Mouse (Mus musculus) inflammation-experienced regulatory T-cells, adult 6 months (primary cell): Measurements from ENCODE around the gene Ctdnep1. TPM values are rescaled to one million over a fixed set of nuclear protein-coding genes. Genes with fewer than 3 reads are reported as not detected.
A peak's percentile ranks its signal among the peaks of the same experiment; 100 is the strongest.

Source experiments
- ATAC-seq: one replicate; pipeline ENCODE4 v1.8.0; 2017
- polyA plus RNA-seq, 3 experiments: library from polyadenylated mRNA; unstranded; fragments of 100-300 nt; shearing (Covaris generic); gene quantifications; one replicate each; pipeline ENCODE4 v1.2.1; 2017

The Ctdnep1 gene
- polyA plus RNA-seq, result 10 to 100 TPM; 25.8 to 35.6 (median 29.3) TPM

DNA sequence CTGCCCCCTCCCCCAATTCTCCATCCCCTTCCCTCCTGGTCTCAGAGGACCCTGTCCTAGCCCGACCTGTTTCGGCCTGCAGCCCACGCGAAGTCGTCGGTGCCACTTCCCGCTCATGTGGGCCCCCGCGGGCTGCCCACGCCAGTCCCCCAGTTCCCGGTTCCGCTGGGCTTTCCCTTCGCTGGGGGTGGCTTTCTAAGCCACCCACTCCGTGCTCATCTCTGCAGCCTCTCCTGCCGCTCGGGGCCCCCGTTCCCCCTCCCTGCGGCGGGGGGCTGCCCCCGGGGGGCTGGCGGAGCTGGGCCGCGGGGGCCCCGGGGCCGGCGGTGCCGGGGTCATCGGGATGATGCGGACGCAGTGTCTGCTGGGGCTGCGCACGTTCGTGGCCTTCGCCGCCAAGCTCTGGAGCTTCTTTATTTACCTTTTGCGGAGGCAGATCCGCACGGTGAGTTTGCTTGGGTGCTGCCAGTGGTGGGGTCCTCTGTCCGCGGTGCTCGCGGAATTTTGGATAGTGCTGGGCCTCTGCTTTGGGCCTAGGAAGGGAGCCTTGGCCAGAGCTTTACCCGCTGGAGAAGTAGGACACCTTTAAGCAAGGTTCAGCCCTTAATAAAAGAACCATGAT lies at the start of gene Ctdnep1:
Gene Ctdnep1, plus strand, starts transcription at position 16 of the 622 bp plus-strand sequence.
- ATAC-seq, result peak; percentile 55

DNA sequence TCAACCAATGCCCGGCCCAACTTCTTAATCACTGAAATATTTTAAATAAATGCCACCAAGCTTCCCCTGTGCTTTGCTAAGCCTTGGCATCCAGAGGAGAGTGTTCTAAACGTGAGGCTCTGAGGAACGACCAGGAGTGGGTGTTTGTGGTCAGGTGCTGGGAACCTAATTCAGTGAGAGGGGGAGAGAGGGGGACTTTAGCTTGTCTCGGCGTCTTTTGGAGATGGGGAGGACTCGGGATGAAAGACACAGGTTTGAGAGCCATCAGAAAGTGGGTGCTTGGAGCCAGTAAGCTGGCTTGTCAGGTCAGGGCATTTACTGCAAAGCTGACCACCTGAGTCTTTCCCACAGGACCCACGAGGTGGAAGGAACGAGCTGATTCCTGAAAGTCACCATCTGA lies 49.2 kb upstream of the Ctdnep1 start:
- no peak for ATAC-seq

DNA sequence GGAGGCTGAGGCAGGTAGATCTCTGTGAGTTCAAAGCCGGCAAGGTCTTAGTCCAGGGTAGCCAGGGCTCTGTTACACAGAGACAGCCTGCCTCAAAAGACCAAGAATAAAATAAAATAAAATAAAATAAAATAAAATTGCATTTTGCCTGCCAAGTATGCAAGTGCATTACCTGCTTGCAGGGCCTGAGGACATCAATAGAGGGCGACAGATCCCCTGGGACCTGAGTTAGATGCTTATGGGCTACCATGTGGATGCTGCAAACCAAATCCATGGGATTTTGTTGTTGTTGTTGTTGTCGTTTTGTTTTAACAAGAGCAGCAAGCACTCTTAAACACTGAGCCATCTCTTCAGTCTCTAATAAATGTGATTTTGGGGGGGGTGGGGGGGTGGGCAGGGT lies 48.7 kb upstream of the Ctdnep1 start:
- no peak for ATAC-seq

DNA sequence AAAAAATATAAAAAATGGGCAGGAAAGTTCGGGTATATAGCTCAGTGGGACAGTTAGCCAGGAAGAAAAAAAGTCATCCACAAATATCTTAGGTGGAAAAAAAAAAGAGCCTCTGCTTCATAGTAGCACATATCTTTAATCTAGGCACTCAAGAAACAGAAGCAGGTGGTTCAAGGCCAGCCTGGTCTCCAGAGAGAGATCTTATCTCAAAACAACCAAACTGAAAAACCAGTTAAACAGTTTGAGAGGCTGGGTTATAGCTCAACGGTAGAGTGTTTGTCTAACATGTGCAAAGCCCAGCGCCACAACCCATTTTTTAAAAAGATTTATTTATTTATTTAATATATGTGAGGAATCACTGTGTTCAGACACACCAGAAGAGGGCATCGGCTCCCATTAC lies 47.9 kb upstream of the Ctdnep1 start:
- no peak for ATAC-seq

DNA sequence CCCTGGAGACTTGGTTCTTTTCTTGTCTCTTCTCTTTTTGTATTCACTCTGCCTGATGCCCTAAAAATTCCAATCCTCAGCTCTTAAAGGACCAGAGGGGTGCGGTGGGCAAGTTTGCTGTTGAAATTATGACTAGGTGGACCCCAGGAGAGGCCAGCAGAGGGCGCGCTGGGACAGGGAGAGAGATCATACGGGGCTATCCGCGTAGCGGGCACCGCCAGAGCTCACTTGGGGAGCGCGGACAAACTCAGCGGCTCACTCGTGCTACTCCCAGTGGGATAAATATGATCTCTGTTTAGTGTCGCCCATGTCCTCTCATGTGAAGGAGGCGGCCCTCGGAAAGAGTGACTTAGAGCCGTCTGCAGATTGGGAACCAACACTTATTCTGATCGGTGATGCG lies 46.8 kb upstream of the Ctdnep1 start:
- ATAC-seq, result peak; percentile 71

DNA sequence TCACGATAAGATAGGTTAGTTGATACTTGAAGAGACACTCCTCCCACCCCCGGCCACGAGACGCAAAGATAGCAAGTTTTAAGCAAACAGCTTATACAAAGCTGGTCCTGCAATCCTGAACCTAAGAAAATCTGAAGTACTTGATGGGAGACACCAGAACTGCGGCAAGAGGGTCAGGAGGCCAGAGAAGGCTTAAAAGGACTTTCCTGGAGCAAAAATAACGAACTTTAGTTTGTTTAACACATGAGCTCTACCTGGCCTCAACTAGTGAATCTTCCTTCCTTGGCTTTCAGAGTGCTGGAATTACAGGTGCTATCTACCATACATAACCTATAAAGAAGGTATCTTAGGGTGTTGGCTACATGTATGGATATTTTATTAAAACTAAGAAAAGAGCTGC lies 46.3 kb upstream of the Ctdnep1 start:
- no peak for ATAC-seq

DNA sequence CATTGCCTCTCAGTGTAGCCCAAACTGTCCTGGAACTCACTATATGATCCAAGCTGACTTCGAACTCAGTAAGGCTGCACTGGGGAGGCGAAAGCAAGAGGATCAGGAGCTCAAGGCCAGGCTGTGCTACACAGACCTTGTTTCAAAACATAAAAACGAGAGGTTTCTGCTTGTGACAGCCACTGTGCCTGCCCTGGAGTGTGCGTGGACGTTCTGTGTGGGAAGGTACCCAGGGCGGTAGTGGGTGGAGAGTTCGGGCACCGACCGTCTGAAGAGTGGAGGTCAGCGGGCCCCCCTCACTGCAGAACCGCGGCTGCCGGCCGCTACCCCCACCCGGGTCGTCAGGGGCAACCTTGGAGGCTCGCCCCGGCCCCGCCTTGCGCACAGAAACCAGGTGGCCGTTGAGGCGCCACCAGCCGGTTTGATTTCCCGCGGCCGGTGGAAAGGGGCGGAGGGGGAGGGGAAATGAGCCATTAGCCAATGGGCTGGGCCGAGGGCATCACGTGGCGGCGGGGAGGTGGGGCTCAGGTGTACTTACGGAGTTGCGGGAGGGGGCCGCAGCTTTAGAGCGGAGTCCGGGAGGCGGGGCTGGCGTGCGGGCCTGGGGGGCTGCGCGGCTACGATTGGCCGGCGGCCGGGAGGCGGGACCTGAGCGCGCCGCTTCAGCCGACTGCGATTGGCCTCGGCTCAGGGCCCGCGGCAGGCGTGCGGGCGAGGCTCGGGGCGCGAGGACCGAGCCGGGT lies 45.6 kb upstream of the Ctdnep1 start, which contains the start of gene Ybx2:
Gene Ybx2, plus strand, starts transcription at position 660 of the 743 bp plus-strand sequence.
- peak; percentile 78 for ATAC-seq

DNA sequence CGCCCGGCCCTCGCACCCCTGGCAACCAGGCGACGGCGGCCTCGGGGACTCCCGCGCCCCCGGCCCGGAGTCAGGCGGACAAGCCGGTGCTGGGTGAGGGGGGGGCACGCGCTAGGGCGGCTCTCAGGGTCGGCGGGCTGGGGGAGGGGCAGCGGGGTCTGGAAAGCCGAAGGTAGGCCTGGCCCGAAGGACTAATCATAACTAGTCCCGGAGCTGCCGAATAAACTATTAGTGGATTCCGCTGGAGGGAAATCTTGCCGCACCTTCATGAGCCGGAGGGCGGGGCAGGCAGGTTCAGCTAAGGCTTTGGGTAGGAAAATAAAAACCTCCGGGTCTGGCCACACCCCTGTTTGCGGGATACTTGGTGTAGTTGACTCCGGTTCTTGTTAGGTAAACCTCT lies 44.8 kb upstream of the Ctdnep1 start:
- no peak for ATAC-seq

DNA sequence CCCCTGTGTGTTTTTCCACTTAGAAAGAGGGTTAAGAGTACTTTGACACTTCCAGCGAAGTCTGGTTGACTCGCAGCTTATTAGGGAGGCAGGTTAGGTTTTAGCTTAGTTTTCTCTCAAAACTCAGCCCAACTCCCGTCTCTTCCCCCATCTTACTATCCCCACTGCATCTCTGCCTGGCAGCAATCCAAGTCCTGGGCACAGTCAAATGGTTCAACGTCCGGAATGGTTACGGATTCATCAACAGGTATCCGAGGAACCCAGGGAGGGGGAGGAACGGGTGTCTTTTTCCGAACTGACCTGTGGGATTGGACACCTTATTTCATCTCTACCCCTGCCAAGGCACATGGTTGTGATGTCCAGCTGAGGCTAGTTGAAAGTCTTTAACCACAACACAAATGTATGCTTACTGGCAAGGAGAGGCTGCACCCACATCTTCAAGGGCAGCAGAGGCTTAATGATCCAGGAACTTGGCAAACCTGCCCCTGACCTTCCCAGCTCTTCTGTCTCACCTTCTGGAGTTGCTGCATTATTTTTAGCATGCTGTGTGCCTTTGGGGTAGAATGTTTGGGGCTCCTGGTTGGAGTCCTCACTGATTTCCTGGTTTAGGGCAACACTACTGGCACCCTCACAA lies 44.1 kb upstream of the Ctdnep1 start:
- no peak for ATAC-seq

DNA sequence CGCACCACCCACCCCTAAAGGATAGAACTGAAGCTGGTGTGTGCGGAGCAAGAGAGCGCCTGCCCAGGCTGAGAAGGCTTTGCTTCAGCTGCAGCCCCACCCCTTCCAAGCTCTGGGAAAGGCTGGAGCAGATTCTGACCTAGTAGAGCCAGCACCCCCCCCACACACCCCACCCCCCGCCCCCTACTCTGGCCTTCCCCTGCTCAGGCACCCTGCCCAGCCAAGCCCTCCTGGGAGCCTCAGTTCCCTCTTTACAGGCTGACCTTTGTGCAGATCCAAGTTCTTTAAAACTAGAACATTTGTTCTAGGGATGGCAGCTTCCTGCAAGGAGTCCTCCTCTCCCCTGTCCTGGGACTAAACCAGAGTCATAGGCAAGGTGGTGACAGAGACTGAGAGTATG lies 43.6 kb upstream of the Ctdnep1 start:
- ATAC-seq, result no peak

DNA sequence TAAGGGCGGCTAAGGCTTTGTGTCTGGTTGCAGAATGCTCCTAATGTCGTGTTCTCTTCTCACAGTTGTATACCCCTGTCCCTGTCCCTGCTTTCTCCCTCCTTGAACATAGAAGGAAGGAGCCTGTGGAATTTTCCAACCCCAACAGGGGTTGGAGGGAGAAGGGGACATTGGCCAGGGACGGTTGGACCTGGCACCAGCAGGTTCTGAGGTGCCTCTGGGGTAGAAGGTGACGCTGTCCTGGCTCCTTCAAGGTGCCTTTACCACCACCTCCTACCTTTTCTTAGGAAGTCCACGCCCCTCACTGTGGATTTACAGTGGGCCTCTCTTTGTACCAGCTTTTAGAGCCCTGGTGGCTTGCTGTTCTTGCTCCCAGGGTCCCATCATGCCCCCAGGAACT lies 43.1 kb upstream of the Ctdnep1 start:
- ATAC-seq, result no peak

DNA sequence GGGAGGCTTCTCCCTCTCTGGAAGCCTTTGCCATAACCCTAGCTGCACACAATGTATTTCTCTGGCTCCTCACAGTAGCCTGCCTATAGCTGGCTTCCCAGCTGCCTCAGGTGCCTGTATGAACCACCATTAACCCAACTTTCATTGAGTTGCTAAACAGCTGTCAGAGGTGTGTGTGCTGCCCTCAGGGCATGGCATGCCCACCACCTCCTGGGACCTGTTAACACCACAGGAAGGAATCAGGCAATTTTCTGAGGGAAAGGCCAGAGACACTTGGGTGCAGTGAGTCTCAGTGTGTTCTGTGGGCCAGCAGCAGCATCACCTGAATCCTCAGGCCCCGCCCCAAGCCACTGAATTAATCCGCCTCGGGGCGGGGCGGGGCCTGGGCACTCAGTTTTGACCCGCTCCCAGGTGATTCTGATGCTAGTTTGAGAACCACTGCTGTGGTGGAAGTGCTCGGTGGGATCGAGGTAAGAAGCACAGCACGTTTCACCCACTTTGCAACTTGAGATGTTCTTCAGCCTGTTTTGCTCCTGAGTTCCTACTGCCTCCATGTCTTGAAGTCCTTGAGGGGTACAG lies 42.5 kb upstream of the Ctdnep1 start:
- no peak for ATAC-seq

DNA sequence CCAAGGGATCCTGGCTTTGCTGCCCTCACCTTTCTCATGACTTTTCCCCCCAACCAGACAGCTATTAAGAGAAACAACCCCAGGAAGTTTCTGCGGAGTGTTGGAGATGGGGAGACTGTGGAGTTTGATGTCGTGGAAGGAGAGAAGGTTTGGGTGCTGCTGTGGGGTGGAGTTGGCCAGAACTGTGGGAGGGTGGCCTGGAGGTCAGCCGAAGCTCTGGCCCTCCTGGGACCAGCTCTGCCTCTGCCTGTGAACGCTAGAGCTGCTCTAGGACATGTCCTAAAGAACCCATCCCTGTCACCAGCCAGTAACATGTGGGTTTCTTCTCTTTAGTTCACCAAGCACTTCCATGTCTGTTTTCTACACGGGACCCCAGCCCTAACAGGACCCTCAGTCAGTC lies 41.8 kb upstream of the Ctdnep1 start:
- no peak for ATAC-seq

DNA sequence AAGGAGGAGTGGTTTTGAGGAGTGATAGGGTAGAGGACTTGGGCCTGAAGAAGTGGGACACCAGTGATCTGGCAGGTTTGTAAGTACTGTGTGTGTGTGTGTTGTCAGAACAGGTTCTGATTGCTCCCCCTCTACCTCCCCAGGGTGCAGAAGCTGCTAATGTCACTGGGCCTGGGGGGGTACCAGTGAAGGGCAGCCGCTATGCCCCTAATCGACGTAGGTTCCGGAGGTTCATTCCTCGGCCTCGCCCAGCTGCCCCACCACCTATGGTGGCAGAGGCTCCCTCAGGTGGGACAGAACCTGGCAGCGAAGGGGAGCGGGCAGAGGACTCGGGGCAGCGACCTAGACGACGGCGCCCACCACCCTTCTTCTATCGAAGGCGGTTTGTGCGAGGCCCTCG lies 41.2 kb upstream of the Ctdnep1 start:
- no peak for ATAC-seq

DNA sequence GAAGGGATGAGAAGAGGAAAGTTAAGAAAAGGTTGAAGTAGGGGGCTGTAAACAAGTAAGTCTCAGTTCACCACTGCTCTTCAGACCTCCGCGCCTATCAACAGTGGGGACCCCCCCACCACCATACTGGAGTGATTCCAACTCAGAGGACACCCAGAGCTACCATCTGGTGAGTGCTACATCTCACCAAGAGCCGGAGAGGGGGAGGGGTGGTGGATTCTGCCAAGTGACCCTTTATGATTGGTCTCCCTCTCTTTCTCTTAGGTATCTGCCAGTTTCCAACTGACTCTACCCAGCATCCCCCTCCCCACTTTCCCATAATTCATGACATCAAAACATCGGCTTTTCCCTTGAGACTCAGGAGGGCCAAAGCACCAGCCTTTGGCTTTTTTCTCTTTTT lies 40.0 kb upstream of the Ctdnep1 start:
- ATAC-seq, result no peak

DNA sequence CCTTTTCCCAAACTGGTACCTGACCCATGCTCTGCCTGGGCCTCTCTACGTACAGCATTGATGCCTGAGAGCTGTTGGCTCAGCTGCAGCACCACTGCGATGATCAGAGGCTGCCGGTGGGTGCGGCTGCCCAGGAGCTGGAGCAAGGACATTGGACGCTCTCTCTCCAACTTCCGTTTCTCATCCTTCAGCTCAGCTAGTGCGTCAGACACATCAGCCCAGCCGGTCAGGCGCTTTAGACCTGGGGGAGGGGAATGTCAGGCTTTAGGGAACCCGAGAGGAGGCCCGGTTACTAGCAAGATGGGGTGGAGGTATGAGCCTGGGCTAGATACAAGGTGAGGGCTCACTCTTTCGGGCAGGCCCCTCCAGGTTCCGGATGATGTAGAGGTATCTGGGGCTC lies 35.7 kb upstream of the Ctdnep1 start:
- no peak for ATAC-seq

DNA sequence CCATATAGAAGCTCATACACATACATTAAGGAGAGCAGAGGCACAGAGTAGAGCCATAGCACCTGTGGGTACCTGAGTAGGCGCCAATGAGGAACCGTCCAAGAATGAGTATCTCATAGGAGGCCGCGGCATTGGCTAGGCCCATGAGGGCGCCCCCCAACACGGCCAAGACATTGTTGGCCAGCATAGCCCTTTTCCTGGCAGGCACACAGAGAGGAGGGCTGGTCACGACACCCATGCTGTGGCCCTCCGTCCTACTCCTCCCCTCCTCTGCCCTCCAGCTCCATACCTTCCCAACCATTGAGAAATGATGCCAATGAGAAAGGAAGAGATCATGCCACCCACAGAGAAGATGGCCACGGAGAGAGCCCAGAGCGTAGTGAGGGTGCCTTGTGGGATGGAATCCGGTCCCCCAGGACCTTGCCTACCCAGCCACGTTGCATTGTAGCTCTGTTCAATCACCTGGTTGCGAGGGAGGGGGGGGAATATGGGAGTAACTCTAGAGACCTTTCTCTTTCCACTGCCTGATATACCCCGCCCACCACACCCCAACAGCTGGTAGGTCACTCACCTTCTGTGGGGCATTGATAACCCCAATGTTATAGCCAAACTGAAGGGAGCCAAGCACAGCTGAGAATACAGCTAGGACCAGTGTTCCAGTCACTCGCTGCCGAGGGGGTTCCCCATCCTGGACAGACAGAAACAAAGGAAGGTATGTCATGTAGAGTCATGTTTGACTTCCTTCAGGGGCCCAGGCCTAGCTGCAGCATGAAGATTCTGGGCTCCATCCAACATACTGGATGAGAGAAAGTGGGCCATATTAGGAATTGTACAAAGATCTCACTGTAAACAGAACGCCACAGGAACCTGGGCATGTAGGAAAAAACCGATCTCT lies 34.7 kb upstream of the Ctdnep1 start:
- no peak for ATAC-seq

DNA sequence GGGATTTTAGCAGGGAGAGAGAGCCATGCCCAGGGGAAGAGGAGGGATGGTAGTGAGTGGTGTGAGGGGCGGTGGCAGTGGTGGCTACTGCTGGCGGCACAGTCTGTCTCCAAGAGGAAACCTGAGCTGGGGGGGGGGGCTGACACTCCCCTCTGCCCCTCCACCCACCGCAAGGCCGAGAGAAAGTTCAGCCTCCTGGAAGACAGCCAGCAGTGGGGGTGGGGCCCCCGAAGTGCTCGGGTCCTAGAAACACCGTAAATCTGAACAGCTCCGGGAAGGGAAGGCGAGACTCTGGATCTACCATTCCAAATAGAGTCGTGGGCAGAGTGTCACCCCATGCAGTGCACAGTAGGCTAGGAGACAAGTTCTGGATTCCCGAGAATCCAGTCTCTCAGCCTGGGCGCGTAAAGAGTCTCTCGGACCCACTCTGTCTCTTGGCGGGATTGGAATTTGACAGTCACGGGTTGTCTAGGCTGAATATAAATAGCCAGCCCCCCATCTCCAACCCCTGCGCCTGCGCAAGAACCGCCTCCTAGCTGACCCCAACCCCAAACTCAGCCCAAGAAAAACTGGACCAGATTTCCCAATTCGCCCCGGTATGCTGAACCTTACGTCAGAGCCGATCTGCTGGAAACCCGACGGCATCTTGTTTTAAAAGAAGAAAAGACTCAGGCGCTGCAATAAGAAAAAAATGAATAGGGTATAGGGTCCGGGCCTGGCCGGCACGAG lies 33.5 kb upstream of the Ctdnep1 start:
- no peak for ATAC-seq

DNA sequence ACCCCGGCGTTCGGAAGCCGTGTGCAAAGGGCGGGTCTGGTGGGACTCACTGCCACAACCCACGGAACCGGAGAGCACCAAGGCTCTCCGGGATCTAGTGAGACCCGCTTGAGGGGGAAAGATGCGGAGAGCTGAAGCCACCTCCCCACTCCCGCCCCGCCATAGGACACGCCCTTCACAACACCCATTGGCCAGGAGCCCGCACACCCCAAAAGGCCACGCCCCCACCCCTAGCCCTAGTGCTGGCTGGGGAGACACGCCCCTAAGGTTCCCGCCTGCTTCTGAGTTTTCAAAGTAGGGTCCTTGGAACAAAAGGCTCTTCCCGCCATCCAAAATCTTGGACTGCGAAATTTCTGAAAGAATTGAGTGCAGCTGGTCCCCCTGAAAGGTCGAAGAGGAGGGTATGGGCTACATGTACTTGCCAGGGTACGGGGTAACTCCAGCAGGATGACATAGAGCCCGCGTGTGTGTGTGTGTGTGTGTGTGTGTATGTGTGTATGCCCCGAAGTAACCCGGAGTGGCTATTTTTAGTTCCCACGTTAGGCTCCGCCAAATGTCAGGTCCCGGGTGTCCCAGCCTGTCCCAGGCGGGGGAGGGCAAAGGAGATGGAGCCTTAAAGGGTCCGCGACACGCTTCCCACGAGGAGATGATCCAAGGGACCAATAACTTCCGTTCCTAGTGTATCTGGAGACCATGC lies 32.7 kb upstream of the Ctdnep1 start, which contains the start of gene Slc2a4:
Gene Slc2a4, minus strand, starts transcription at position 123 of the 697 bp plus-strand sequence.
- ATAC-seq, result peak; percentile 87

DNA sequence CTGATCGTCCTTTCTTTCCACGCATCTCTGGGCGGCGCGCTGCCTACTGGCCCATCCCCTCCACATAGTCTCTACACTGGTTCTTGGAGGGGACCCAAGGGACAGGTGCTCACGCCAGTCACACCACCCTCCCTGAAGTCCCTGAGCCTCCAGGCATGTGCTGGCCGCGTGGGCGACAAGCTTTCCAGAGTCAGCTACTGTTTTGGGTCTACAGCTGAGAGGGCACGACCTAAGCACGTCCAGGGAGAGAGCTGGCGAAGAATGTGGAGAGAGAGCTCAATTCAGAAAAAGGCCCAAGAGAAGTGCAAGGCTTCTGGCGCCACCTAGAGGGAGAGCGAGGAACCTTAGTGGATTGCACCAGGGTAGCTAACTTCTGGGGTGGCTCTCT lies 32.2 kb upstream of the Ctdnep1 start:
- peak; percentile 73 for ATAC-seq
